11 mouse cellular contexts compared by ENCODE assay signal in genomic region chr2:6707959-6708519, GRCm38 (mm10).
DNase-seq lines count a peak whose midpoint lies in the region; TF ChIP-seq lines count a peak whose summit lies in the region.
"Had no signal": no experiment of that assay in that cellular context is flagged by ENCODE, and none has a peak within 500 bp of the region (broad histone marks: within the 10 kb centered on the region; RNA-seq: fewer than 3 reads in every experiment).

No protein-coding gene starts in this region.

- TF ChIP-seq CTCF in layer of hippocampus, adult 2 months (conservative IDR thresholded peaks at IDR 0.05) = no peak
- TF ChIP-seq CTCF in MEL (IDR thresholded peaks at IDR 0.05 in 2 of 3, conservative IDR thresholded peaks at IDR 0.05 in 1 of 3; ENCODE audit: control insufficient read depth in 1 of 3, insufficient read depth in 1 of 3, low read depth in 2 of 3, low read length in 3 of 3, poor library complexity in 1 of 3, severe bottlenecking in 1 of 3) = no peak

- H3K9ac ChIP-seq in MEL (ENCODE audit: control insufficient read depth, low read depth, low read length, poor library complexity, severe bottlenecking) = no peak overlapping the region

- no peak overlapping the region for H3K4me3 ChIP-seq in layer of hippocampus, adult 2 months
- H3K4me3 ChIP-seq in MEL (ENCODE audit: control insufficient read depth in 1 of 2, insufficient read depth in 1 of 2, low read depth in 2 of 2, low read length in 2 of 2) = no peak overlapping the region

- no peaks in the 10 kb centered on the region for H3K27me3 ChIP-seq in MEL (ENCODE audit: control insufficient read depth in 1 of 2, insufficient read depth in 2 of 2, low read length in 2 of 2)

- no peaks in the 10 kb centered on the region for H3K9me3 ChIP-seq in MEL (replicated peaks; ENCODE audit: insufficient read depth, low read length)

- TF ChIP-seq EP300 in MEL (IDR thresholded peaks at IDR 0.05; ENCODE audit: low read depth in 1 of 2, low read length in 2 of 2) = no peak

- H3K4me1 ChIP-seq in MEL (ENCODE audit: control insufficient read depth in 1 of 2, insufficient read depth in 2 of 2, low read length in 2 of 2) = peaks cover 51 to 59% of the 10 kb centered on the region in 2 experiments

- DNase-seq in layer of hippocampus, adult 2 months (ENCODE audit: low spot score in 2 of 2) = no peak
- no peak for DNase-seq in layer of hippocampus, adult 9-11 months
- DNase-seq in MEL (ENCODE audit: low read depth, low spot score) = no peak
- peak; percentile 30 for DNase-seq in embryo, embryonic 10.5 days (ENCODE audit: low spot score)
- DNase-seq in induced T-regulatory cell, adult 2 months (ENCODE audit: low read depth) = peak; percentile 59
- no peak for DNase-seq in cerebellum, postnatal 4 days (ENCODE audit: low spot score in 2 of 2)
- no peak for DNase-seq in right cerebral cortex, adult 18-20 months
- no peak for DNase-seq in urinary bladder, postnatal 25 days (ENCODE audit: low spot score)
- DNase-seq: cerebellum, adult 9-11 months; gastrocnemius, postnatal 25 days had no signal

- no peak for TF ChIP-seq RAD21 in MEL (IDR thresholded peaks at IDR 0.05; ENCODE audit: low read depth, low read length)

- H3K36me3 ChIP-seq in MEL (ENCODE audit: control insufficient read depth in 1 of 2, insufficient read depth in 2 of 2, low read length in 2 of 2) = peaks cover 0 to 83% of the 10 kb centered on the region in 2 experiments; a peak in 2 of 4 replicates

- no peak for TF ChIP-seq POLR2A in MEL (IDR thresholded peaks at IDR 0.05; ENCODE audit: control insufficient read depth in 1 of 2, insufficient read depth in 1 of 2, low read depth in 1 of 2, low read length in 2 of 2, poor library complexity in 1 of 2)

- peaks cover 12% of the 10 kb centered on the region for H3K79me2 ChIP-seq in MEL (ENCODE audit: control insufficient read depth, insufficient read depth, low read length, poor library complexity)

- peak overlapping the region; percentile 65; the same call in 1 of the 2 replicates for H3K27ac ChIP-seq in layer of hippocampus, adult 2 months
- peak overlapping the region; percentile 79 for H3K27ac ChIP-seq in MEL (ENCODE audit: control insufficient read depth, low read depth, low read length)
- H3K27ac ChIP-seq: stomach, postnatal 0 days had no signal

TF ChIP-seq in MEL, 35 proteins besides CTCF, POLR2A, EP300 and RAD21:
- TF ChIP-seq ZNF384 (IDR thresholded peaks at IDR 0.05; ENCODE audit: low read depth, low read length) (no peak), CHD1 (IDR thresholded peaks at IDR 0.05; ENCODE audit: low read depth, low read length) (no peak), USF2 (IDR thresholded peaks at IDR 0.05; ENCODE audit: borderline replicate concordance in 1 of 2, insufficient read depth in 1 of 2, low read depth in 1 of 2, low read length in 2 of 2) (no peak), RCOR1 (IDR thresholded peaks at IDR 0.05; ENCODE audit: low read depth, low read length) (no peak), ZC3H11A (IDR thresholded peaks at IDR 0.05; ENCODE audit: low read depth, low read length) (no peak)

Comparison
In these comparisons a context has a peak if more than half of its experiments do, and no peak if none do; other contexts are left out.
1. DNase-seq: peak in embryo, embryonic 10.5 days (single experiment) and induced T-regulatory cell, adult 2 months (single experiment); none in layer of hippocampus, adult 2 months (0 of 2), layer of hippocampus, adult 9-11 months (single experiment), MEL (single experiment), cerebellum, postnatal 4 days (0 of 2), right cerebral cortex, adult 18-20 months (single experiment) and urinary bladder, postnatal 25 days (single experiment).